Mouse (Mus musculus) urinary bladder, postnatal 4 days (tissue): ENCODE measurements around the gene Tmprss4.
A peak's percentile ranks its signal among the peaks of the same experiment; 100 is the strongest.

Experiments used
- DNase-seq, 2 experiments: peaks; one replicate each; pipeline ENCODE4 v3.0.0; 2021 to 2022; ENCODE audit warnings: low spot score in 2 of 2

The Tmprss4 gene

DNA sequence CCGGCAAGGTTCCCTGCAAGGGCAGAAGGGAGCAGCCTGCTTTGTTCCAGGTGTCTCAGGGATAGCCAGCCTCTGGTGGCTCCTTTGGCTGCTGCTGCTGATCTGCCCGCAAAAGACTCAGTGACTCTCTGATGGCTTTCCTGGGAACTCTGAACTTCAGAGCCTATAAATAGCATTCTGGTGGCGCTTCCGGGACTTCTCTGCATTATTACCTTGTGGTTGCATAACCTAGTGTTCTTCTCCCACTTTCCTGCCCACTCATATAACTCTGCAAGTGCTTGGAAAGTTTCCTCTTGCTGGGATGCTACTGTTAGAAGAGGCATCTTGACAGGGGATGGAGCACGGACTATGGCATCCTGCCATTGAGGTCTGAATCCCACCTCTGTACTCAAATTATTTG is 6.3 kb downstream of the Tmprss4 start:
- no peak for DNase-seq

DNA sequence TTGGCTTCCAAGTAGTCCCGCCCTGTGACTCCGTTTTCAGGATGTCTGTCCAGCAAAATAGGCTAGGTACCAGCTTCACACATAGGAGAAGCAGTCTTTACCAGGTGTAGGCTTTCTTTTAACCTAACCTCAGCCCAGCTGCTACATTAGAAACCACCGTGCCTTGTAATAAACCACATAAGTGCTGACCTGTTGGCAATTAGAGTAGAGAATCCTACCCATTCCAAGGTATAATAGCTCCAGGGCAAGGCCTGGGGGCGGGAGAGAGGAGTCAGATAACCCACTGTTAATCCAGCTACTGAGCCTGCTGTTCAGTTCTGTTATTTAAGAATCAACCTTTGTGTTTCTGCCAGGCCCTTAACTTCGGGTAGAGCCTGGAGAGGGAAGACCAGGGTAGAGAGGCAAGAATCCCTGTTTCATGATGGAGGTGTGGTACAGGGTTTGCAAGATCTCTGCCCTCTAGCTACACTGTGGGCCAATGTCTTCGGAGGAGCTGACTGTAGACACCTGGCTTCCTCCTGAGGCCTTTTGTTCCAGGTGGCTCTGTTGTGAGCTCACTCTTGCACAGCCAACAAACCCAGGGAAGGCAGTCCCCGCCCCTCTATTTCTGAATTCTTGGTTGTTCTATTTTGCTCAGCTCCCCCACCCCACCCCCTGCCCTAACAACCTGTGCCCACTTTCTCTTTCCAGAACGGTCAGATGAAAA is 7.6 kb downstream of the Tmprss4 start:
- DNase-seq, result no peak

DNA sequence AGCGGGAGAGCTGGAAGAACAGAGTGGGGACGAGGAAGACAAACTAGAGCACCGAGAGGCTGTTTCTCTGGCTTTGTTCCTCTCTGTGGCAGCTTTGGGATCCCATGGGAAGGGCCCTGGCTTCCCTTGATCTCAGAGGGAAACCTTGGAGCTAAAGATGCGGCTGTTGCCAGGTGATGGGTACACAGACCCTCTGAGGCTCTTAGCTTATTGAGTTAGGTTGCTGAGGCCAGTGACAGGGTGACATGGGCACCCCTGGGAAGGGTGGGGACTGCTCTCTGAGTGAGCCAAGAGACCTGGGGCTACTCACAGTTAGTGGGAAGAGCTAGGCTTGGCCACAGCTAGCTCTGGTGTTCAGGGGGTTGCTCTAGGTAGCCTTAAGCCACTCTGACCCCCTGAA is 8.4 kb downstream of the Tmprss4 start:
- no peak for DNase-seq

DNA sequence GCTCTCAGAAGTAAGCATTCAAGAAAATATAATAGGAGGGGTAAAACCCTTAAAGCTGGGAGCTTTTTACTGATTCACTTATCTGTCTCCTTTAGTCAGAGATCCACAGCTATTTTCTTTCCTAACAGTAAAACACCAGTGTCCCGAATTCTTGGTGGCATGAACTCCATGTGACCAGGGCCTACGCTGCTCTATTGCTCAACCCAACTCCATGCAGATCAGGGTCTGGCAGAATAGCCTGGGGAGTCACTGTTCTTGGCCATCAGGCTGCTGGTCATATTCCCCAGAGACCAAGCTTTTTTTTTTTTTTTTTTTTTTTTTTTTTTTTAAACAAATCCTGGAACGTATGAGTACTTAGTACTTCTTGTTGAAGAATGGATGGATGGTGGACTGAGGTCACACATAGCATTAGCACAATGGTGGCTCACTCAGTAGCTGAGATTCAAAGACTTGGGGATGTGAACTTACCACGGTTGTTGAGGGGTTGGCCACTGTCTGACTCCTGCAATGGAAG is 14.2 kb downstream of the Tmprss4 start:
- no peak for DNase-seq

DNA sequence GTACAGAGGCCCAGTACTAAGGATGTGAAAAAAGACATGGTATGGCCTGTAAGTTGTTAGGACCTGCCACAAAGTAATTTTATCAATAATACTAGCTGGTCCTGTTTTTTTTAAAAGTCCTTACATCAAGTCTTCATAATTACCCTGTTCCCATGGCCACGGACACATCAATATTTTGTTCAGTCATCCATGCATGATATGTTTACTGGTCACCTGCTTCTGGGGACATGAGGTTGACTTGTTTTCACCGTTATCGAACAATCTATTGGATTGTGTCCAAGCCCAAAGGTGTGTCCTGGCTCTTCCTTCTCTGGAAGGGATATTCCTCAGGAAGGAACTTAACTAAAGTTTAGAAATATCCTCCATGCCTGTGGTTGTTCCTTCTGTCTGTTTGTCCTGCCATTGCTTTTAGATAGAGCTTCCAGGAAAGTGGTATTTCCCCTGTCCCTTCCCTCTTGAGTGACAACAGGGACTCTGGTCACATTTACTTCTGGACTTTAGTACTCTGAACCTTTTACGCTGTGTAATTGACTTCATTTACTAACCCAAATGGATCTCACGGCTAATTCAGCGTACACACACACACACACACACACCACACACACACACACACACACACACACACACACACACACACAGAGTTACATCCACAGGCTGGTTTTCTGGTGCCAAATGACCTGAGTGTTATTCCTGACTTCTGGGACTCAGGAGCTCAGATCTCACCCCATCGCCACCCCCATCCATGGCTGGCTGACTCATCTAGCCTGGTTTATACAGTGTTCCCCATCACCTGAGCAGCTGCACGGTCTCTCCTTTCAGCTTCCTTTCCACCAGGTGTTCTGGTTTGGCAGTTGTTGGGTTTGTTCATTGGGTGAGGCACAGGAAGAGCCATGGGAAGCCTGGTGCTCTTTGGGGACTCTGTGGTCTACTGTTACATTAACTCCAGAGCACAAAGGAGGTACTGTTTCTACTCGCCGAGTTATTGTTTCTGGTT is 15.0 kb downstream of the Tmprss4 start:
- no peak for DNase-seq

DNA sequence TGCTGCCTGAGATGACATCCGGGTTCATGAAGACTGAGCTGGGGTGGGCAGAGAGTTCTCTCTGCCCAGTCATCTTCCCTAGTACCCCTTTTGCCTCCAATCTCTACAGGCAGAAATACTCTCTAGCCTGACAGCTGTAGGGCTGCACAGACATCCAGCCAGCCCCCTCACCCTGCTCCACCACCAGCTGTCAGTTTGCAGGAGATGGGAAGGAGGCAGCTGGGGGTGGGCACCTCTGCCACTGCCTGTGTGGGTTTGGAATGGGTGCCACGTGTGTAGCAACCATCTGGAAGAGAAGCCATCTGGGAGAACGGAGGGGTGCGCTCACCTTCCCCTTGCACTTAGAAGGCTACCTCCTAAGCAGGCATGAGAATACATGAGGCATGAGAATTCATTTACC is 18.6 kb downstream of the Tmprss4 start:
- DNase-seq, result no peak

DNA sequence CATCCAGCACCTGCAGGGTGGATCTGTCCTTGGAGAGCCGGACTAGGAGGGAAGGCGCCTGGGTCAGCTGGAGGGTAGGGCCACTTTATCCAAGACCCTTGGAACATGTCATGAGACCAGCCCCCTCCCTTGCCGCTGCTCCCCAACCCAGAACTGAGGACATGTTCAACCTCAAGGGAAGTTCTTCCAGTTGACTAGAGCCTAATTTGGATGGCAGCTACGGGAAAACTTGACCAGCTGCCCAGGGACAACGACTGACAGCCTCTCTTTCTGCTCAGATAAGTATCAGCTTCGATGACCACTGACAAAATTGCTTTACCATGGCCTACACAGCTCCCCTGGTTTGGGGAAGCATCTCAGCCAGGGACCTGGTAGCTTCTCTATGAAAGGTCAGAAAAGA is 20.6 kb downstream of the Tmprss4 start:
- no peak for DNase-seq

DNA sequence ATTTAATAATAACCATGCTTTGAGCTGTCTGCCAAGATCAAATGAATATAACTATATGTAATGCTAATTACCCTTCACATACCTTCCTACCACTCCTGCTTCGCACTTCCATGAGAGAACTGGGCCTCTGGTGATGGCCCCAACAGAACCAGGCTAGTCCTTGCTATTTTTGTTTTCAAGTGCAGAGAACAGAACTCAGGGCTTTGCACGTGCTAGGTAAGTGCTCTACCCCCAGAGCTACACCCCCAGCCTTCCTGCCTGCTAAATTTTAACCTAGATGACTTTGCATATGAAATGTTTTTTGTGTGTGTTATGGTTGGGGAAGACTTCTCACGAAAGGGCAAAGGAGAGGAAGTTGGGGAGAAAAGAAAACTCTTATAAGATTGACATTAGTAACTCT is 21.4 kb downstream of the Tmprss4 start:
- no peak for DNase-seq

DNA sequence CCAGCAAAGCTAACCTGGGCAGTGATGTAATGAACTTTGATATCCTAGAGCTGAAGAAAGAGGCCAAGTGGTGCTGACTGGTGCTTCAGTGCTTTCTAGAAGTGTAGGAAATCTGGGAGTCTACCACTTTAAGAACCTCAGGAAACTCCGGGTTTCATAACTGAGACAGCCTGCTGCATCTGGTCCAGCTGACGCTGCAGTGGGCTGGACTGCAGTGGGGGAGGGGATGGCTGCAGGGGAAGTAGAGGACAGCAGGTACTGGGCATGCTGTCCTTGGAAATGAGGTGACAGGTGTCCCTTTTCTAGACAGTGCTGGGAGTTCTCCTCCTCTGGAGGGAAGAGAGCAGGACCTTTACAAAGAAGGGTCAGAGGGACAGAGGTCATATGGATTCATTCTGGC is 22.1 kb downstream of the Tmprss4 start, which contains the start of gene BC049352:
Gene BC049352, plus strand, starts transcription at position 238 of the 400 bp plus-strand sequence.
- DNase-seq, result no peak

DNA sequence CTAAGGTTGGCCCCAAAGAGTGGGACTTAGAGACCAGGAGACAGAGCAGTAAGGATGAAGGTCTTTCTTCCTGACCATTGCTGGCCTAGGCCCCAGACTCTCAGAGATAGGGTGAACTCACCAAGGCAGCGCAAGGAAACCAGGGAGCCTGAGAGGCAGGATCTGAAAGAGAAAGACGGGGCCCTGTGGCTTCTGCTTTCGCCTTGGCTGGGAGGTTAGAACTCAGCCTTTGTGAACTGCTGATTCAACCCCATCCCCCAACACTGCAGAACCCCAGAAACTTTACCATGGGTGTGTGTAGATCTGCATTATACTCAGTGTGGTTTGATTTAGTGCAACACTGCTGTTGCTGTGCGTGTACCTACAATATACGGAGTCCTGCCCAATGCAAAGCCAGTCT is 24.6 kb downstream of the Tmprss4 start:
- DNase-seq, result no peak

DNA sequence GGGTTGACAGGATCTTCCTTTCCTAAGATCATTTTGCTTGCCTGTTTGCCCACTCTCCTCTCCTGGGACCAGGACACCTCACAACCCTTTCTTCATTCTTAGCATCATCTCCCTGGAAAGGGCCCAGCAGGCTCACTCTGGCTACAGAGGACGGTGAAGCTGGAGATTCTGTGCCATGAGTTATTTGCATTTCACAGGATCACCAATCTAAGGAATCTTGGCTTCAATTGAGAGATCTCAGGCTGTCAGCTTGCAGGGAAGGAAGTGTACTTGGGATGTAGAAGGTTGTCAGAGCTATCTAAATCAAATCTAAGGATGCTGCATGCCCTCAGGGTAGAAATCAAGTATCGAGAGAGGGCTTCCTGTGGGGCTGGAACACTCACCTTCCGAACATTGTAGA is 30.4 kb downstream of the Tmprss4 start:
- DNase-seq, result no peak

DNA sequence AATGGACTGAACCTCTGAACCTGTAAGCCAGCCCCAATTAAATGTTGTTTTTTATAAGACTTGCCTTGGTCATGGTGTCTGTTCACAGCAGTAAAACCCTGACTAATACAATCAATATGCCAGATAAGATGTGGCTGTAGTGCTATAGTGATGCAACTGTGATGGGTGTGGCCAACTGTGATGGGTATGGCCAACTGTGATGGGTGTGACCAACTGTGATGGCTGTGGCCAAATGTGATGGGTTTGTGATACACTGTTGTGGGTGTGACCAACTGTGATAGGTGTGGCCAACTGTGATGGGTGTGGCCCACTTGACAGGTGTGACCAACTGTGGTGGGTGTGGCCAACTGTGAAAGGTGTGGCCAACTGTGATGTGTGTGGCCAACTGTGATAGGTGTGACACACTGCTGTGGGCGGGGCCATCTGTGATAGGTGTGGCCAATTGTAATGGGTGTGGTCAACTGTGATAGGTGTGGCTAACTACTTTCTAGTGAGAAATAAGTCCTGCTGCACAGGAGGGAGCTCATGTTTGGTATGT is 32.8 kb downstream of the Tmprss4 start:
- DNase-seq, result no peak

DNA sequence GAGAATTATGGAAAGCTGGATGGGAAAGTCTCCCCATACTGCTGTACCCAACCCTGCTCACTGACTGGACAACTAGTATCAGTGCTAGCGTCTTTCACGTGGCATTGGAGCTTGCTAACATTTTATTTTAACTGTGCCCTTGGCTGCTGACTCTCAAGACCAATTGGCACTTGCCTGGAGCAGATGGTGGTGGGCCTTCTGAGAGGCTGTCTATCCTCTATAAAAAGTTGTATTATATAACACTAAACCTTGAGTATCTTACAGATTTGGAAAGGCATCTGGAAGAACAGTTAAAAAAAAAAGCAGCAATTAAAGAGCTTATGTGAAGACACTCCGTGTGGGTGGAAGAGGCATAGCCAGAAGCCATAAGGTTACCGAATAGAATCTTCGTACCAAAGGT is 33.7 kb downstream of the Tmprss4 start:
- no peak for DNase-seq

DNA sequence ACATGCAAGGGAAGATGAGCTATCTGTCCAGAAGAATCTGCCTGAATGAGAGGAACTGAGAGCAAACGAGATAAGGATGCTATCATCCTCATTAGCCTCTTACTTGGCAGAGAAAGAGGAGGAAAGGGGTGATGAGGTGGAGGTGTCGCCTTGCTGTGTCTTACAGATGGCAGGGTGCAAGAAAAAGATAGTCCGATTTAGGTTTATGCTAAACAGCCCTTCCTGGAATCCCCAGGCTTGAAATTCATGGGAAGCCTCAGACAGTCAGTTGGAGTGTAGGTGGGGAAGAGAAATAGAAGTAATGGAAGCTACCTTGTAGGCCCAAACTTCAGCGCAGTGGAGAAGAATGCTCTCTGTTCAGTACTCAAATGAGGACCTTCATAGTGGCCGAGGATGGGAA is 36.0 kb downstream of the Tmprss4 start:
- no peak for DNase-seq

DNA sequence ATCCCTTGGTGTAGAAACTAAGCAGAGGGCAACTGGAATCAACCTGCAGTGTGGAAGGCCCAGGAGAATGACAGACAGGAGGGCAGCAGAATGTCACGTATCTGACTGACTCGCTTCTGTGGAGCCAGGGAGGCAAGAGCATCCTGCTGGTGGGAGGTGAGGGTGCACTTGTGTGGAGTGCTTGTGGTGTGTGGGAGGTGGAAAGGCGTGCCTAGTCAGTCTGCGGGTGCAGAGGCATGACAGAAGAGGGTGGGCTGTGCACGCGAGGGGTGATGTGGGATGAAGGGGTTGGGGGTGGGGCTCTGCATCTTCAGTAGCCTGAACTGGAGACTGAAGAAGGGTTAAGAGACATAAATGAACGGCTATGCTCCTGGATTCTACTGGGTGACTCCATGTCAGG is 50.5 kb downstream of the Tmprss4 start:
- no peak for DNase-seq

DNA sequence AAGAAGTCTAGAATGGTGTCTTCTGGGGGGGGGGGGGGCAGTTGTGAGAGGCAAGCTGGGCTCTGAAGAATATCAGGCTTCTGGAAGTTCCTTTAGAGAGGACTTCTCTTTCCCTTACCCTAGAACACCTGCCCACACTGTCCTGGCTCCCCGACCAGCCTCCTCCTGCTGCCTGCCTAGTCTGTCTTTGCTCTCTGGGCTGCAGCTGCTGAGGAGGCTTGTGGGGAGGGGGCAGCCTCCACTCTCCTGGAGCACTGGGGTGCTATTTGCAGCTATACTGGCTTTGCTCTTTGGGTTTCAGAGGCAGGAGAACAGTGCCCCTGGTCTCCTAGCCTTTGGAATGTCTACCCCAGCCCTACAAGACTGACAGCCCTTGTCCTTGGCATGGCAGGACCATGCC is 53.0 kb downstream of the Tmprss4 start:
- DNase-seq, result no peak

DNA sequence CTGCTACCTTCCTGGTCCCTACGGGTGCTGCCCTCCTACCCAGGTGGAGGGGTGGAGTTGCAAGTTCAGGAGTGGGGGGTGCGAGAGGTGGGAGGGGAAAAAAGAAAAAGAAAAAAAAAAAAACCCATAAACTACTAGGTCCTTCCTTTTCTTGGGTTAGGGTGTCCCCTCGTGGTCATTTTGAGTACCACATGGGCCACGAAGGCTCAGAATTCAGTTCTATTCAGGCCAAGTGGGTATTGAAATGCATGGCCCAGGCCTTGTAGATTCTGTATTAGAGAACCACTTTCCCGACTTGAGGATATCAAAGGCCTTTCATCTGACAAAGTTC is 57.7 kb downstream of the Tmprss4 start:
- DNase-seq, result peak; percentile 32 to 78

DNA sequence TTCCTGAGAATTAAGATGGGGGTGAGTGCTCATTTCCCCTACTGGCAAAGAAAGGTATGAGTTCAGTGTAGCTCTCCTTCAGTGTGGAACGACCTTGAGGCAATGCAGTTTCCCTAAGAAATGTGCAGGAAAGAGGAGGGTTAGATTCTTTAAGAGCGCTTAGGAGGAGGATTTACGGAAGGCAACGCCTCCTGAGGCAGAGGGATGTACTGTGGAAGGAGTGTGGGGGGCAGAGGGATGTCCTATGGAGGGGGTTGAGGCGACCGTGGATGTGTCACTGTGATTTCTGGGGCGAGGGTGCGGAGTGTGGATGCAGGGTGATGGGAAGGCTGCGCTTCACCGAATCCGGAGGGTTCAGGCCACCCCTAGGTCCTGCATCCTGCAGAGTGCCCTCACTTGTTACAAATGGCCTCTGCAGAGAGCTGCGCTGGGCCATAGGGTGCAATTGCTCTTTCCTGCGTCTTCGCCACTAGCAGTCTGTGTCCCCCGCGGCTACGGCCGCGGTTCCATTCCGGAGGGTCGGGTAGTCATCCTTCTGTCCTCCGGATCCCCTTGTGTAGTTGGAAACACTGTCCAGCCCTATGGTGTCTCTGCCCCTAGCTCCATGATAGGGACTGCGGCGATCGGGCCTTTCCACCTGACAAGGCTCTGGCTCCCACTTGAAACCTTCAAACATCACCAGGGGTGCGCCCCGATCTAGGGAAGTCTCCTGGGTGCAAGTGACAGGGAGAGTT is 58.2 kb downstream of the Tmprss4 start:
- no peak for DNase-seq

DNA sequence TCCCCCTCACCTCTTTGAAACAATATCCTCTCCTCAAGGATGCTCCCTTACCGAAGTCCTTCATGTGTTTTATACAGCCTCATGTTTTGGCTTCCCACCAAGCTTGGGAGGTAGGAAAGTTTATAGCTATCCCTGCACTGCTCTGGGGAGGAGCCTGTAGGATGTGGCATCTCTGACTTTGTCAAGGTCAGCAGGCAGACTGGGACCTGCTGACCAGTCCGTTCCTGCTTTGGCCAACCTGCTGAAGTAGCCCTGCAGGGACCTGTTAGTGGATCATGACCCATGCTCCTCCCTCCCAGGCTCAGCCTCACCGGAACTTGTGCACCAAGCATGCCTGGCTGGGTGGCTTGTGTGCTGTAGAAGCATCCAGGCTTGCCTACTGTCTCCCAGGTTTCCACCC is 61.2 kb downstream of the Tmprss4 start:
- no peak for DNase-seq

DNA sequence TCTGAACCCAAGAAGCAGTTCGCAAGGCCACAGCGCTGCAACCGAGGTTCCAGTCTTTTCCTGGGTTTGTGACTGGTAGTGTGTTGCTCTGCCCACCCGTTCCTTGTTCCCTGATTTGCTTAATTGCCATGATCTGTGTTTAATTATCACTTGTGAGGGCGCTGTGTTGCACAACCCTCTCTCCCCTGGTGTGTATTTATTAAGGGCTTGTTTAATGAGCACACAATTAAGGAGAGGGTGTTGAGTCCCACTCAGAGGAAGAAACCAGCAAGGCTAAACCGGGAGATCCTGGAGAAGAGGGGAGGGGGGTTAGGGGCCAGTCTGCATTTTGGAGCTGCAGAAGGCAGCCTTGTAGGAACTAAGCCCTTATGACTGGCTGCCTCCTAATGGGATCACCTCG is 62.9 kb downstream of the Tmprss4 start:
- no peak for DNase-seq

DNA sequence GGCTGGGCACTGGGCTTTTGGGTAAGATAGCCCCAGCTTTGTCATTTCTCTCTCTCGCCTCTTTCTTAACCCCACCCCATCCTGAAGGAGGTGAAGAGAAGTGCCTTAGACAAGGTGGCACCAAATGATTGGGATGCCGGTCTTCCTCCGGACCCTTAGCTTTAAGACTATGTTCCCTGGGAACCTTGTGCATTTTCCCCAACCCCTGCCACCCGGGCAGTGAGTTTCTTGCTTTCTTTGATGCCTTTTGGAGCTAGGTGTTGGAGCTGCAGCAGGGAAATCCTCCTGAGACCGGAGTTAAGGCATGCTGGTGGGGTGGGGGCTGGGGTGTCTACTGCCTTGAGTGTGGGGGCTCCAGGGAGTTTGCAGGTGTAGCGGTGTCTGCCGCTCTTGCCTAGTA is 64.8 kb downstream of the Tmprss4 start:
- DNase-seq, result no peak
